Mouse (Mus musculus): Measurements from ENCODE around the gene Fam173b.

DNA sequence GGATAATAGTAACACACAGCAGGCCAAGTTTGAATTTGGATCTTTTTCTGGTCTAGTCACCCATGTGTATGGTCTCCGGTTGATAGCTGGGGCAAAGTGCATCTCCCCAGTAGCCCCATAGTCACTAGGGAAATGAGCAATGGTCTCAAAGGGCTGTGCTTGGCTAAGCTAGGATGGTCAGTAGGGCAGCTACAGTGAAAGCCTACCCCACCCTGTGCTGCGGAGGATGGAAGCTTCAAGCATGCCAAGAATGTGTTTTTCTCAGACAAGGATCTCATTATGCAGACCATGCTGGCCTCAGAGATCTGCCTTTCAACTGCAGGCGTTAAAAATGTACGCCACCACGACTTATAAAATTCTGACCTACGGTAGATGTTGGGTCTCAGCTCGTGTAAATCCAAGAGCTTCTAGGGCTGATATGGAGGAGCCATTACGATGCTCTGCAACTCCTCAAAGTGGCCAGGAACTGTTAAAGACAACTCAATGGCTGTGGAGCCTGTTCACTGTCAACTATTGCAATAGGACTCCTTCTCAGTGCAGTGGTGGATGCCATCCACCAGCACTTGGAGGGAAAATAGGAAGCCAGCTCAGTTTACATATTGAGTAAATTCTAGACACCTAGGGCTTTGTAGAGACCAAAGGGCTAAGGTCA, 12.5 kb upstream of the Fam173b start:
- TF ChIP-seq CTCF (IDR thresholded peaks at IDR 0.05; ENCODE audit: extremely low read depth, insufficient read length, insufficient replicate concordance, low read depth, low read length) (no peak), POLR2A (IDR thresholded peaks at IDR 0.05; ENCODE audit: low read depth, low read length) (no peak)

Measured in small intestine, adult 2 months (tissue).